Mouse (Mus musculus): ENCODE data around the gene Zfp987.

The Zfp987 gene

DNA sequence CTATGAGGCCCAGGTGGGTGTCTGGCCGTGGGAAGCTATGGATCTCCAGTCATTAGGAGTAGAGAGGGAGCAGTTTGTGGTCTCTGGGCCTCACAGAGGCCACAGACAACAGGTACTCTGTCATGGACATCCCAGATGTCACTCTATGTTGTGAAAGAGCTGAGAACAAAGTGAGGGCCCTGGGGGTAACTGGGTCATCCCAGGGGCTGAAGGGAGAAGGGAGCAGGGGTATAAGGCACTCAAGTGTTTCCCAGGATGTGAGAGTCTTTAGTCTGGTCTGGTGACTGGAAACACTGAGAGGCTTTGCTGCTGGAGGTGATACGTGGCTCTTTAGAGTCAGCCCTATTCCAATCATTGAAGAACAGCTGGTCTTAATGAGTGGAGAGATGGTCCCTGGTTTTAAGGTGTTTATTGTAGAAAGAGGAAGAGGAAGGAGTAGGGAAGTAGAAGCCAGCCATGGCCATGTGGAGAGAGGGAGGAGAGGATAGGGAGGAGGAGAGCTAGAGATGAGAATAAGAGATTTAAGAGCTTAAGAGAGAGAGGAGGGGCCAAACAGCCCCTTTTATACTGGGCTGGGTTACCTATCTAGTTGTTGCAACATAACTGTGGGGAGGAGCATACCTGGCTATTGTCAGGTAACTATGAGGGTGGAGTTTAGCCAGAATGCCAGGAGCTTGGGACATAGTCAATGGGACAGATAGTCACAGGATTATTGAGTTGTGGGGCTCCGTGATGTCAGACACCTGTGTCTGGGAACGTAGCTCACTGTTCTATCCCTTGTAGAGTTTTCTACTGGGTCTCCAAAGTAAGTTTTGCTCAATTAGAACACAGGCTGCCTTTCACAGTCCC lies 76.5 kb downstream of the Zfp987 start:
- WGBS: 63% methylated on average over 4 of the region's 4 CpGs
